Mouse (Mus musculus): ENCODE measurements at regions not wholly inside any gene's neighbourhood (a gene's known extent, or its start where the extent isn't known, plus 50 kb on each side); places are given as distances from the start of the nearest gene placed in this dataset.

DNA sequence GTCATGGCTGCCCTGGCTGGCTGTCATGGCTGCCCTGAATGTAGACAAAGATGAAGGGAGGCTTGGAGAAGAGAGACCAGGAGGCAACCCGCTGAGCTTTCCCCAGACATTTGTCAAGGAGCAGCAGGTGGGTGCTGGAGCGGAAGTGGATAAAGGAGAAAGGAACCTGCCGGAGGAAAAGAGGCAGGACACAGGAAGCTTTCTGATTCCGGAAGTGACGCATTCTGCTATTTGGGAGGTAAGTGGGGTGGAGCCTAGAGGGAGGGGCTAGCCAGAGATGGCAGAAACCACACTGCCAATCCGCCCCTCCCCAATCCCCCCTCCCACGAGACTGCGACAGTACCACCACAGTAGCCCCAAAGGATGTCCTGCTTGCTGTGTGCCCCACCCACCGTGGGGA lies 80.1 kb downstream of the Gm572 start:
- Histone ChIP-seq H3K27ac (no peak overlapping the region), H3K4me1 (peaks cover 7% of the 10 kb centered on the region; the same call in 1 of the 2 replicates), H3K4me3 (replicated peaks) (no peak overlapping the region), H3K9ac (no peak overlapping the region), H3K9me3 (no peaks in the 10 kb centered on the region), H3K4me2 (no peak overlapping the region), H3K27me3 (replicated peaks) (peaks cover 14% of the 10 kb centered on the region; the same call in 1 of the 2 replicates), H3K36me3 (no peaks in the 10 kb centered on the region)
- ATAC-seq (ENCODE audit: insufficient read depth, low FRiP score, low read depth), result no peak
- 83% methylated on average over 9 of the region's 9 CpGs for WGBS

DNA sequence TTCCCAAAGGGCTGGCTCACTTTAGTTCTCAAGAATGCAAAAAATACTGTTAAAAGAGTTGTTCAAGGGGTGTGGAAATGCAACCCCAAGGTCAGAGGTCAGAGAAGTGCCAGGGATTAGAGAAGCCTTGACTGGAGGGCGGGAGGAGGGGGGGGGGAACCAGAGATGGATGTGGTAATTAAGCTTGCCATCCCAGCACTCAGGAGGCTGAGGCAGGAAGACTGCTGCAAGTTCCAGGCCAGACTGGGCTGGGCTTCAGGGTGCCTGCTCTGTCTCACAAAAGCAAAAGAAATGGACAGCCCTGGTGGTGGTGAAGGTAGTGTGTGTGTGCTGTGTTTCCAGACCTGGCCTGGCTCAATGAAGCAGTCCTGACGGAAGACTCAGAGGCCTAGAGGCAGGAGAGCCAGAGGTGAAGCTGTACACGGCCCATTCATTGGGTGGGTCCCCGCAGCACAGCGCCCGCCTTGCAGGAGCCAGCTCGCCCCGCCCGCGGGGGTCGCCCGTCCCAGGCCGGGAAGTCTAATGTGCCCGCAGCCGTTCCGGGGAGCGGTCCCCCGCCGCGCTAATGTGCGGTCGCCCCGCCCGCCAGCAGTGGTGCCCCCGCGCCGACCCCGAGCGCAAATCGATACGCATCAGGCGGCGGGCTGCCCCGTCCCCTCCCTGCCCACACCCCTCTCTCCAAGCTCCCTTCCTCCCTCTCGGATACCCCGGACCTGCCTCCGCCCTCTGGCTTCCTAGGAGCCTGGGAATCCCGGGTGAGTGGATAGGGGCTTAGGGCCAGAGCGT lies 80.1 kb upstream of the Casz1 start:
- peak; percentile 47 for ATAC-seq (ENCODE audit: insufficient read depth, low FRiP score, low read depth)
- H3K27me3 ChIP-seq (replicated peaks), result peaks cover 14% of the 10 kb centered on the region; the same call in 1 of the 2 replicates
- no peak overlapping the region for H3K27ac ChIP-seq
- H3K4me3 ChIP-seq (replicated peaks), result peak overlapping the region; percentile 26
- H3K4me1 ChIP-seq, result peaks cover 7% of the 10 kb centered on the region; the same call in 1 of the 2 replicates
- no peaks in the 10 kb centered on the region for H3K36me3 ChIP-seq
- H3K4me2 ChIP-seq, result peak overlapping the region; percentile 64
- H3K9me3 ChIP-seq, result no peaks in the 10 kb centered on the region
- whole genome bisulfite sequencing, result 5% methylated on average over 34 of the region's 39 CpGs
- peak overlapping the region; percentile 5; the same call in 1 of the 2 replicates for H3K9ac ChIP-seq

DNA sequence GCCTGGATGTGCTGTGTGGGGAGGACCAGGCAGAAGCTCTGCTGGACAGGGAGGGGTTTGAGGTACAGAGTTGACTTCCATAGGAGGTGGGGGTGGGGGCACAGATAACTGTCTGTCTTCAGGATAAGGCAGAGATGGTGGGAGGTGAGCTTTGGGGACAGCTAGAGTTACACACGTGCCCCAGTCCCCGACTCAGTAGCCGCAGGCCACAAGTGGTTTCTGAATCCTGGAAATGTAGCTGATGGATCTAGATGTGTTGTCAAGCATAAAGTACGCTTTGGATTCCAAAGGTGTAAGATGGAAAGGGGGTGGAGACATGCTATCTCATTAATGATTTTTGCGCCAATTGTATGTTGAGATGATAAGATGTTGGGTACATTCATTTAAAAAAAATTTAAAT lies 75.4 kb upstream of the Casz1 start:
- Histone ChIP-seq H3K9ac (no peak overlapping the region), H3K9me3 (no peaks in the 10 kb centered on the region), H3K36me3 (no peaks in the 10 kb centered on the region), H3K4me1 (peaks cover 7% of the 10 kb centered on the region; the same call in 1 of the 2 replicates), H3K4me3 (replicated peaks) (no peak overlapping the region), H3K4me2 (no peak overlapping the region), H3K27ac (no peak overlapping the region), H3K27me3 (replicated peaks) (0 out of 2 replicates have a peak, but pooled peaks cover 4% of the 10 kb centered on the region)
- no peak for ATAC-seq (ENCODE audit: insufficient read depth, low FRiP score, low read depth)
- 82% methylated on average over 5 of the region's 5 CpGs for WGBS

DNA sequence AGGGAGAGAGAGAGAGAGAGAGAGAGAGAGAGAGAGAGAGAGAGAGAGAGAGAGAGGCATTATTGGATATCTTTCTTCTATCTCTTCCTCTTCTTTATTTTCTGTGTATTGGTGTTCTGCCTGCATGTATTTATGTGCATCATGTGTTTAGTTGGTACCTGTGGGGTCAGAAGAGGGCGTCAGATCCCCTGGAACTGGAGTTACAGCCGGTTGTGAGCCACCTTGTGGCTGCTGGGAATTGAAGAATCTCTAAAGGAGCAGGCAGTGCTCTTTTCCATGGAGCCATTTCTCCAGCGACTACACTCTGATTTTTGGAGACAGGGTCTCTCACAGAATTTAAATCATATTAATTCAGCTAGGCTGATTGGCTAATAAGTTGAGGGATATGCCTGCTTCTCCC lies 72.6 kb upstream of the Casz1 start:
- Histone ChIP-seq H3K4me1 (peaks cover 3% of the 10 kb centered on the region; the same call in 1 of the 2 replicates), H3K4me2 (no peak overlapping the region), H3K36me3 (no peaks in the 10 kb centered on the region), H3K9me3 (no peaks in the 10 kb centered on the region), H3K9ac (no peak overlapping the region), H3K4me3 (replicated peaks) (no peak overlapping the region), H3K27ac (no peak overlapping the region), H3K27me3 (replicated peaks) (0 out of 2 replicates have a peak, but pooled peaks cover 5% of the 10 kb centered on the region)
- 47% methylated on average over 3 of the region's 3 CpGs for WGBS
- ATAC-seq (ENCODE audit: insufficient read depth, low FRiP score, low read depth), result no peak

DNA sequence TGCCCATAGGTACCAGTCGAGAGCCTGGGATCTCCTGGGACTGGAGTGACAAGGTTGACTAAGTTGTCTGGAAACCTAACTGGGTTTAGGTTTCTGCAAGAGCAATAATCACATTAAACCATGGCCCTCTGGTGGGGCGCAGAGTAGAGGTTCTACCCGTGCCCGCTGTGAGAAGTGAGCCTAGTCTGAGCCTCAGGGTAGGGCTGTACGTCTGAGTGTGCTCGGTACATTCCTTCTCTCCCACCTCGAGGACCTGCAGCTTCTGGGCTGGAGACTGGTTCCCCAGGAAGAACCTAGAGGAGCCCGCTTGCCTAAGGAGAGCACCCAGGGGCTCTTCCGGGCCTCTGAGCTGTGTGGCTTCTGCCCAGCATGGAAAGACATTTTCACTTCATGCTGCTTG lies 70.2 kb upstream of the Casz1 start:
- no peaks in the 10 kb centered on the region for H3K9me3 ChIP-seq
- H3K4me1 ChIP-seq, result peaks cover 3% of the 10 kb centered on the region; the same call in 1 of the 2 replicates
- H3K36me3 ChIP-seq, result no peaks in the 10 kb centered on the region
- ATAC-seq (ENCODE audit: insufficient read depth, low FRiP score, low read depth), result no peak
- 82% methylated on average over 9 of the region's 9 CpGs for WGBS
- H3K4me3 ChIP-seq (replicated peaks), result no peak overlapping the region
- H3K4me2 ChIP-seq, result no peak overlapping the region
- H3K27me3 ChIP-seq (replicated peaks), result 0 out of 2 replicates have a peak, but pooled peaks cover 5% of the 10 kb centered on the region
- no peak overlapping the region for H3K27ac ChIP-seq
- no peak overlapping the region for H3K9ac ChIP-seq

DNA sequence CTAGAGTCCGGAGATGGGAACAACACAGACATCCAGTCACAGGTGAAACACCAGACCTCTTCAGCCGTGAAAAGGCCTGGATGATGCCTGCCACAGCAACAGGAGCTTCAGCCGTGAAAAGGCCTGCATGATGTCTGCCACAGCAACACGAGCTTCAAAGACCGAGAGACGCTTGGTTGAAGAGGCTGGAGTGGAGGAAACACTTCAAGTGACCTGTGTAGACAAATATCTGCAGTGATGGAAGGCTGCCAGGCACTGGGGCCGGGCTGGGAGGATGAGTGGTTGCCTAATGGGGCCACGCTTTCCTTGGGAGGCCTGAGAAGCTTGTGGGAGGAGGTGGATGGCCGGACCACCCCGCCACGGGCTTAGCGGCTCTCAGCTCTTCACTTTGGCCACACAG lies 69.7 kb upstream of the Casz1 start:
- Histone ChIP-seq H3K27ac (no peak overlapping the region), H3K4me1 (peaks cover 3% of the 10 kb centered on the region; the same call in 1 of the 2 replicates), H3K4me2 (no peak overlapping the region), H3K9me3 (no peaks in the 10 kb centered on the region), H3K4me3 (replicated peaks) (no peak overlapping the region), H3K27me3 (replicated peaks) (0 out of 2 replicates have a peak, but pooled peaks cover 5% of the 10 kb centered on the region), H3K36me3 (no peaks in the 10 kb centered on the region), H3K9ac (no peak overlapping the region)
- no peak for ATAC-seq (ENCODE audit: insufficient read depth, low FRiP score, low read depth)
- WGBS, result 61% methylated on average over 12 of the region's 12 CpGs

DNA sequence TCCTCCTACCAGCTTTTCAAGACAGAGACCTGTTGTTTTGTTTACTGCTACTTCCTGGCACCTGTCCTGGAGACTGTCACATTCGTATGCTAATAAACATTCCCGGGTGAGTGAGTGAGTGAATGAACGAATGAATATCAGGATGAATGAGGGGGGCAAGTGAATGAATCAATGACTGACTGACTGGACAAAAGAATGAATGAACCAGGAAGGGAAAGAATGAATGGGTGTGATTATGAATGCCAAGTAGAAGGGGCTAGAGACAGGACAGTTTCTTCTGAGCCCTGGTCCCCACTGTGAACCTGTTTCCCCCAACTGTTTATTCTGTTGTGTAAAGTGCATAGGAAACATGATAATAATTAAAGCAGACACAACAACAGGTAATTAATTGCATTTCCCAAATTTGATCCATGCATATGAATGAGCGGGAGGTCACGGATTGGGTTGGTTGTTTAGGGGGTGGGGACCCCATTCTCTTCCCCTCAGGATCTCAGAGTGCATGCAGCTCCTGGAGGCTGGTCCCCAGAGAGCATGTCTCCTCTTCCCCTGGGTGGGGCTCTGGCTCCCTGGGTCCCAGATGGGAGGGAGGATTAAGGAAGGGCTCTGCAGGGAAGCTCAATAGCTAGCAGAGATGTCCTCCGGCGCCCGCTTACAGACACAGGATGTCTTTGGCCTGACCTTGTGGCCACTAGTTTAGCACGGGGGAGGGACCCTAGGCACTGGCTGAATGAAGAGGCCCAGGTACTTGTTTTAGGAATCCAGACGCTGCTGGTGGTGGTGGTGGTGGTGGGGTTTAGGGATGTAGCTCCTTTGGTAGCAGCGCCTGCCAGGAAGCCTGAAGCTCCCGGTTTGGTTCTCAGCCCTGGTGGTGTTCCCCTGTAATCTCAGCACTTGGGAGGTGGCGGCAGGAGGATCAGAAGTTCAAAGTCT lies 65.4 kb upstream of the Casz1 start:
- H3K36me3 ChIP-seq, result no peaks in the 10 kb centered on the region
- WGBS, result 51% methylated on average over 13 of the region's 13 CpGs
- no peaks in the 10 kb centered on the region for H3K9me3 ChIP-seq
- no peak for ATAC-seq (ENCODE audit: insufficient read depth, low FRiP score, low read depth)
- H3K9ac ChIP-seq, result no peak overlapping the region
- no peak overlapping the region for H3K27ac ChIP-seq
- 0 out of 2 replicates have a peak, but pooled peaks cover 5% of the 10 kb centered on the region for H3K27me3 ChIP-seq (replicated peaks)
- H3K4me1 ChIP-seq, result peaks cover 8% of the 10 kb centered on the region; the same call in 1 of the 2 replicates
- H3K4me3 ChIP-seq (replicated peaks), result no peak overlapping the region
- no peak overlapping the region for H3K4me2 ChIP-seq

DNA sequence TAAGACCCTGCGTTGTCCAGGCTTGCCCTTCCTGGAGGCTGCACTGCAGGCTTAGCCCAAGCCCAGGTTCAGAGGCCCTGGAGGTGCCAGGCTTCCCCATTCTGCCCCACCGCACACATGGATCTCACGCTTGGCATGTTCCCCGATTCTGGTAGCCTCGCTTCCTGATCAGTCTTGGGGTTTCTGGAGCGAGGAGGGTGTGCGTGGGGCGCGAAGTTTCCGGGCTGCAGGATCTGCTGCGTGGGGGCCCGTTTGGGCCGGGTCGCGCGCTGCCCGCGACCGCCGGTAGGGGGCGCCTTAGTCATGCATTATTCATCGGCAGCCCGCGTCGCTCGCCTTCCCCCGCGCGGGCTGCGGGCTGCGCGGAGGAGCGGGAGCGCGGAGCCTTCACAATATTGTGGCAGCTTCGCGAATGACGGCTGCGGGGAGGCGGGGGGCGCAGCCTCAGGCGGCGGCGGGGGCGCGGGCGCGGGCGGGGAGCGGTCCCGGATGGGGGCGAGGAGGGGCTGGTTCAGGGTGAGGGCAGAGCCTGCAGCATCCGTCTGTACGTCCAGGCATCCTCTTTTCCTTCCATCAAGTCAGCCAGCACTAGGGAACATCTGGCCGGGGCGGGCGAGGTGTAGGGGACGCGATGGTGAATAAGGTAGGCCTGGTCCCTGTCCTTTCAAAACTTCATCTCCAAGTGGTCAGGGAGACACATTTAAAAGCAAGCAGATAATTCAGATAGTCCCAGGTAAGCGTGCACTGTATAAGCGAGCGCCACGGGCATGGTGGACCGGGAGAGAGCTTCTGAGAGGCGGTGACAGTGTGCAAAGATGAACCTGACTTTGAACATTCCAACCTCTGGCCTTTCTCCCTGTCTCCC lies 61.4 kb upstream of the Casz1 start:
- no peaks in the 10 kb centered on the region for H3K36me3 ChIP-seq
- H3K27me3 ChIP-seq (replicated peaks), result no peaks in the 10 kb centered on the region
- H3K4me3 ChIP-seq (replicated peaks), result peak overlapping the region; percentile 49
- no peaks in the 10 kb centered on the region for H3K9me3 ChIP-seq
- H3K4me1 ChIP-seq, result peaks cover 5% of the 10 kb centered on the region; the same call in 1 of the 2 replicates
- H3K4me2 ChIP-seq, result peak overlapping the region; percentile 93
- H3K9ac ChIP-seq, result no peak overlapping the region; the same call in 1 of the 2 replicates
- no peak overlapping the region for H3K27ac ChIP-seq
- 4% methylated on average over 63 of the region's 65 CpGs for WGBS
- peak; percentile 45; the same call in 1 of the 2 replicates for ATAC-seq (ENCODE audit: insufficient read depth, low FRiP score, low read depth)

DNA sequence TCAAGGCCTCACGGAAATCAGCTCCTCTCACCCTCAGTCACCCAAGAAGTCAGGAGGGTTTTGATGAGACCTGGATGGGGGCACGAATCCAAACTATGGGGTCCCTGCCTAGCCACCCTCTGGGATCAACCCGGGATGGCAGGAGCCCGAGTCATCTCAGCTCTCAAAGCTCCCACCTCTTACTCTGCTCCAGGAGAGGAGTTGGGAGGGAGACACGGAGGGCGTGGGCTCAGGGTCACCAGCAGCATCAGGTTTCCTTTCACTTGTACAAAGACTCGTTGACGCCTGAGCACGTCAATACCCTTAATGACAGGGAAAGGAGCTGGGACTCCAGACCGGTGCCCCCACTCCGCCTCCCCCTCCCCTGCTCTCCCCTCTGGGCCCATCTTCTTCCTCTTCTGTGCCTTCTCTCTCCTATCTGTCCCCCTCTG lies 60.8 kb upstream of the Casz1 start:
- H3K36me3 ChIP-seq, result no peaks in the 10 kb centered on the region
- H3K4me2 ChIP-seq, result 0 out of 2 replicates have a peak overlapping the region, but pooled peaks have one; percentile 93
- no peak overlapping the region for H3K27ac ChIP-seq
- H3K9ac ChIP-seq, result no peak overlapping the region
- H3K4me3 ChIP-seq (replicated peaks), result no peak overlapping the region
- ATAC-seq (ENCODE audit: insufficient read depth, low FRiP score, low read depth), result no peak
- no peaks in the 10 kb centered on the region for H3K27me3 ChIP-seq (replicated peaks)
- no peaks in the 10 kb centered on the region for H3K9me3 ChIP-seq
- peaks cover 5% of the 10 kb centered on the region; the same call in 1 of the 2 replicates for H3K4me1 ChIP-seq
- 39% methylated on average over 11 of the region's 11 CpGs for WGBS

DNA sequence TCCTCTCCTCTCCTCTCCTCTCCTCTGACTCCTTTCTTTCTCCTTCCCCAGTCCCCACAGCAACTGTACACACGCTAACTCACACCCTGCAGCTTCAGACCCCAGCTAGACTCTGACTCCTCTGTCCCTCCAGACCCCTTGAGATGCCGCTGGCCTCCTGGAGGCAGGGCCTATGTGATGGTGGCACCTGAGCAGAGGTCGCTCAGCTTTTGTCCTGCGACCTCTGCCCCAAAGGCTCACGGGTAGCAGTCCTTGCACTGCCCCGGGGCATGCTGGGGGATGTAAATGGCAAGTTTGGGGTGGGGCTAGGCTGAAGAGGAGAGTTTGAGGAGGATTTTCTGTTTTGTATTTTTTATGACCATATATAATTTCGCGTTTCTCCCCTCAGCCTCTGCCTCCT lies 60.2 kb upstream of the Casz1 start:
- H3K4me2 ChIP-seq, result no peak overlapping the region
- no peak overlapping the region for H3K9ac ChIP-seq
- H3K36me3 ChIP-seq, result no peaks in the 10 kb centered on the region
- peaks cover 5% of the 10 kb centered on the region; the same call in 1 of the 2 replicates for H3K4me1 ChIP-seq
- H3K27me3 ChIP-seq (replicated peaks), result no peaks in the 10 kb centered on the region
- H3K27ac ChIP-seq, result no peak overlapping the region
- H3K9me3 ChIP-seq, result no peaks in the 10 kb centered on the region
- H3K4me3 ChIP-seq (replicated peaks), result no peak overlapping the region
- 71% methylated on average over 8 of the region's 8 CpGs for WGBS
- ATAC-seq (ENCODE audit: insufficient read depth, low FRiP score, low read depth), result no peak
